Mouse (Mus musculus) embryo, embryonic 10 days (tissue): ENCODE results near the gene Tmem38a.
A peak's percentile ranks its signal among the peaks of the same experiment; 100 is the strongest.

Experiments
- DNase-seq: peaks from one replicate; pipeline ENCODE4 v3.0.0-alpha.2; 2015; ENCODE audit warnings: low spot score

The Tmem38a gene

GRCm38 (mm10) chr8:72571611-72572473 lies at the start of gene Tmem38a:
Gene Tmem38a, plus strand, starts transcription at chr8:72572055.
- DNase-seq, result peak; percentile 76

GRCm38 (mm10) chr8:72532103-72532502 lies 39.8 kb upstream of the Tmem38a start:
- DNase-seq, result no peak

- no peak for DNase-seq
Observed at GRCm38 (mm10) chr8:72534888-72535287, 37.0 kb upstream of the Tmem38a start.

GRCm38 (mm10) chr8:72539234-72539633 lies 32.6 kb upstream of the Tmem38a start:
- DNase-seq, result no peak

- DNase-seq, result no peak
Observed at GRCm38 (mm10) chr8:72547122-72547801, 24.6 kb upstream of the Tmem38a start.

GRCm38 (mm10) chr8:72547802-72548643 lies 23.8 kb upstream of the Tmem38a start, which contains the start of gene Med26:
Gene Med26, minus strand, starts transcription at chr8:72548270.
- DNase-seq, result peak; percentile 100

GRCm38 (mm10) chr8:72548644-72549313 lies 23.1 kb upstream of the Tmem38a start:
- peak; percentile 21 for DNase-seq

GRCm38 (mm10) chr8:72549314-72549892 lies 22.5 kb upstream of the Tmem38a start:
- no peak for DNase-seq

- DNase-seq, result no peak
Observed at GRCm38 (mm10) chr8:72555770-72556169, 16.1 kb upstream of the Tmem38a start.

- no peak for DNase-seq
Observed at GRCm38 (mm10) chr8:72561111-72561689, 10.7 kb upstream of the Tmem38a start.

- no peak for DNase-seq
Observed at GRCm38 (mm10) chr8:72565970-72566369, 5.9 kb upstream of the Tmem38a start.

GRCm38 (mm10) chr8:72570633-72571610 lies 933 bp upstream of the Tmem38a start, which contains the start of gene Smim7:
Gene Smim7, minus strand, starts transcription at chr8:72571088.
- DNase-seq, result peak; percentile 100

GRCm38 (mm10) chr8:72572507-72572906 lies 652 bp downstream of the Tmem38a start:
- DNase-seq, result no peak

- no peak for DNase-seq
Observed at GRCm38 (mm10) chr8:72573450-72573849, 1.6 kb downstream of the Tmem38a start.

- no peak for DNase-seq
Observed at GRCm38 (mm10) chr8:72575915-72576314, 4.1 kb downstream of the Tmem38a start.

- no peak for DNase-seq
Observed at GRCm38 (mm10) chr8:72577266-72577665, 5.4 kb downstream of the Tmem38a start.

GRCm38 (mm10) chr8:72577941-72578340 lies 6.1 kb downstream of the Tmem38a start:
- DNase-seq, result no peak

GRCm38 (mm10) chr8:72579374-72579773 lies 7.5 kb downstream of the Tmem38a start:
- no peak for DNase-seq

- no peak for DNase-seq
Observed at GRCm38 (mm10) chr8:72583056-72583771, 11.4 kb downstream of the Tmem38a start.
